Mouse (Mus musculus): ENCODE results near the gene Wfdc9. TPM values are rescaled to one million over a fixed set of nuclear protein-coding genes. Genes with fewer than 3 reads are reported as not detected.

Wfdc9 gene
- polyA plus RNA-seq, 1 experiment from 2014 or later: not detected

- TF ChIP-seq EP300 (optimal IDR thresholded peaks at IDR 0.05): no peak
- no peak for TF ChIP-seq CTCF (IDR thresholded peaks at IDR 0.05; ENCODE audit: low read depth)
- 70% methylated on average over 13 of the region's 13 CpGs for WGBS
- no peaks in the 10 kb centered on the region for H3K9me3 ChIP-seq (ENCODE audit: control insufficient read depth, low read length)
- no peak overlapping the region for H3K9ac ChIP-seq (ENCODE audit: low read length)
- DNase-seq (ENCODE audit: low spot score) (no peak), ATAC-seq (ENCODE audit: low FRiP score, low TSS enrichment) (no peak)
- H3K27ac ChIP-seq (replicated peaks): no peak overlapping the region
- H3K4me1 ChIP-seq (replicated peaks; ENCODE audit: control insufficient read depth, insufficient read depth): no peaks in the 10 kb centered on the region
- no peak overlapping the region for H3K4me3 ChIP-seq (ENCODE audit: low read depth, low read length)
- H3K27me3 ChIP-seq (ENCODE audit: control insufficient read depth, insufficient read depth, low read length): no peaks in the 10 kb centered on the region
- H3K4me2 ChIP-seq (replicated peaks; ENCODE audit: low read depth): no peak overlapping the region
- no peaks in the 10 kb centered on the region for H3K36me3 ChIP-seq (ENCODE audit: control insufficient read depth, insufficient read depth, low read length)
Observed at GRCm38 (mm10) chr2:164641881-164642673, 14.3 kb downstream of the Wfdc9 start.

GRCm38 (mm10) chr2:164641129-164641528, 15.3 kb downstream of the Wfdc9 start:
- H3K27ac ChIP-seq (replicated peaks): no peak overlapping the region
- H3K27me3 ChIP-seq (ENCODE audit: control insufficient read depth, insufficient read depth, low read length): no peaks in the 10 kb centered on the region
- no peaks in the 10 kb centered on the region for H3K4me1 ChIP-seq (replicated peaks; ENCODE audit: control insufficient read depth, insufficient read depth)
- no peak overlapping the region for H3K9ac ChIP-seq (ENCODE audit: low read length)
- TF ChIP-seq CTCF (IDR thresholded peaks at IDR 0.05; ENCODE audit: low read depth) (no peak), EP300 (optimal IDR thresholded peaks at IDR 0.05) (no peak)
- H3K9me3 ChIP-seq (ENCODE audit: control insufficient read depth, low read length): no peaks in the 10 kb centered on the region
- no peak overlapping the region for H3K4me3 ChIP-seq (ENCODE audit: low read depth, low read length)
- DNase-seq (ENCODE audit: low spot score) (no peak), ATAC-seq (ENCODE audit: low FRiP score, low TSS enrichment) (no peak)
- 67% methylated on average over 7 of the region's 7 CpGs for WGBS
- no peak overlapping the region for H3K4me2 ChIP-seq (replicated peaks; ENCODE audit: low read depth)
- H3K36me3 ChIP-seq (ENCODE audit: control insufficient read depth, insufficient read depth, low read length): no peaks in the 10 kb centered on the region

GRCm38 (mm10) chr2:164638696-164639095, 17.7 kb downstream of the Wfdc9 start, which contains the start of gene Wfdc16:
TSS of gene Wfdc16 (minus strand) at chr2:164638796.
- H3K4me2 ChIP-seq (replicated peaks; ENCODE audit: low read depth): no peak within 1 kb of the TSS
- TF ChIP-seq CTCF (IDR thresholded peaks at IDR 0.05; ENCODE audit: low read depth) (no peak), EP300 (optimal IDR thresholded peaks at IDR 0.05) (no peak)
- H3K9ac ChIP-seq (ENCODE audit: low read length): no peak within 1 kb of the TSS
- no peaks in the 10 kb centered on the region for H3K27me3 ChIP-seq (ENCODE audit: control insufficient read depth, insufficient read depth, low read length)
- 77% methylated on average over 3 of the region's 3 CpGs for WGBS
- H3K4me3 ChIP-seq (ENCODE audit: low read depth, low read length): no peak within 1 kb of the TSS
- H3K9me3 ChIP-seq (ENCODE audit: control insufficient read depth, low read length): no peaks in the 10 kb centered on the region
- no peaks in the 10 kb centered on the region for H3K36me3 ChIP-seq (ENCODE audit: control insufficient read depth, insufficient read depth, low read length)
- DNase-seq (ENCODE audit: low spot score) (no peak), ATAC-seq (ENCODE audit: low FRiP score, low TSS enrichment) (no peak)
- no peaks in the 10 kb centered on the region for H3K4me1 ChIP-seq (replicated peaks; ENCODE audit: control insufficient read depth, insufficient read depth)
- H3K27ac ChIP-seq (replicated peaks): no peak within 1 kb of the TSS

GRCm38 (mm10) chr2:164635266-164635665, 21.1 kb downstream of the Wfdc9 start:
- no peak overlapping the region for H3K4me3 ChIP-seq (ENCODE audit: low read depth, low read length)
- no peak overlapping the region for H3K4me2 ChIP-seq (replicated peaks; ENCODE audit: low read depth)
- no peak overlapping the region for H3K9ac ChIP-seq (ENCODE audit: low read length)
- no peaks in the 10 kb centered on the region for H3K36me3 ChIP-seq (ENCODE audit: control insufficient read depth, insufficient read depth, low read length)
- DNase-seq (ENCODE audit: low spot score): no peak
- H3K4me1 ChIP-seq (replicated peaks; ENCODE audit: control insufficient read depth, insufficient read depth): no peaks in the 10 kb centered on the region
- no peaks in the 10 kb centered on the region for H3K27me3 ChIP-seq (ENCODE audit: control insufficient read depth, insufficient read depth, low read length)
- H3K27ac ChIP-seq (replicated peaks): no peak overlapping the region
- WGBS: 75% methylated on average over 9 of the region's 9 CpGs
- TF ChIP-seq CTCF (IDR thresholded peaks at IDR 0.05; ENCODE audit: low read depth) (peak; percentile 53), EP300 (optimal IDR thresholded peaks at IDR 0.05) (no peak)
- no peaks in the 10 kb centered on the region for H3K9me3 ChIP-seq (ENCODE audit: control insufficient read depth, low read length)
- no peak for ATAC-seq (ENCODE audit: low FRiP score, low TSS enrichment)

GRCm38 (mm10) chr2:164621775-164622174, 34.6 kb downstream of the Wfdc9 start:
- ATAC-seq (ENCODE audit: low FRiP score, low TSS enrichment): no peak
- H3K4me1 ChIP-seq (replicated peaks; ENCODE audit: control insufficient read depth, insufficient read depth): no peaks in the 10 kb centered on the region
- WGBS: 78% methylated on average over 4 of the region's 4 CpGs

GRCm38 (mm10) chr2:164619050-164619449, 37.3 kb downstream of the Wfdc9 start:
- DNase-seq (ENCODE audit: low spot score) (no peak), ATAC-seq (ENCODE audit: low FRiP score, low TSS enrichment) (no peak)
- Histone ChIP-seq H3K27ac (replicated peaks) (no peak overlapping the region), H3K4me2 (replicated peaks; ENCODE audit: low read depth) (no peak overlapping the region), H3K9ac (ENCODE audit: low read length) (no peak overlapping the region), H3K9me3 (ENCODE audit: control insufficient read depth, low read length) (no peaks in the 10 kb centered on the region), H3K4me3 (ENCODE audit: low read depth, low read length) (no peak overlapping the region), H3K36me3 (ENCODE audit: control insufficient read depth, insufficient read depth, low read length) (no peaks in the 10 kb centered on the region), H3K27me3 (ENCODE audit: control insufficient read depth, insufficient read depth, low read length) (no peaks in the 10 kb centered on the region), H3K4me1 (replicated peaks; ENCODE audit: control insufficient read depth, insufficient read depth) (no peaks in the 10 kb centered on the region)
- TF ChIP-seq EP300 (optimal IDR thresholded peaks at IDR 0.05): no peak
- TF ChIP-seq CTCF (IDR thresholded peaks at IDR 0.05; ENCODE audit: low read depth): no peak
- WGBS: 71% methylated on average over 5 of the region's 5 CpGs

More at GRCm38 (mm10) chr2:164621775-164622174, 34.6 kb downstream of the Wfdc9 start:
- no peak for DNase-seq (ENCODE audit: low spot score)
- Histone ChIP-seq H3K4me3 (ENCODE audit: low read depth, low read length) (no peak overlapping the region), H3K4me2 (replicated peaks; ENCODE audit: low read depth) (no peak overlapping the region), H3K36me3 (ENCODE audit: control insufficient read depth, insufficient read depth, low read length) (no peaks in the 10 kb centered on the region), H3K27me3 (ENCODE audit: control insufficient read depth, insufficient read depth, low read length) (no peaks in the 10 kb centered on the region), H3K9ac (ENCODE audit: low read length) (no peak overlapping the region), H3K27ac (replicated peaks) (no peak overlapping the region), H3K9me3 (ENCODE audit: control insufficient read depth, low read length) (no peaks in the 10 kb centered on the region)
- TF ChIP-seq EP300 (optimal IDR thresholded peaks at IDR 0.05) (no peak), CTCF (IDR thresholded peaks at IDR 0.05; ENCODE audit: low read depth) (peak; percentile 45)
